In the genomic region with DNA sequence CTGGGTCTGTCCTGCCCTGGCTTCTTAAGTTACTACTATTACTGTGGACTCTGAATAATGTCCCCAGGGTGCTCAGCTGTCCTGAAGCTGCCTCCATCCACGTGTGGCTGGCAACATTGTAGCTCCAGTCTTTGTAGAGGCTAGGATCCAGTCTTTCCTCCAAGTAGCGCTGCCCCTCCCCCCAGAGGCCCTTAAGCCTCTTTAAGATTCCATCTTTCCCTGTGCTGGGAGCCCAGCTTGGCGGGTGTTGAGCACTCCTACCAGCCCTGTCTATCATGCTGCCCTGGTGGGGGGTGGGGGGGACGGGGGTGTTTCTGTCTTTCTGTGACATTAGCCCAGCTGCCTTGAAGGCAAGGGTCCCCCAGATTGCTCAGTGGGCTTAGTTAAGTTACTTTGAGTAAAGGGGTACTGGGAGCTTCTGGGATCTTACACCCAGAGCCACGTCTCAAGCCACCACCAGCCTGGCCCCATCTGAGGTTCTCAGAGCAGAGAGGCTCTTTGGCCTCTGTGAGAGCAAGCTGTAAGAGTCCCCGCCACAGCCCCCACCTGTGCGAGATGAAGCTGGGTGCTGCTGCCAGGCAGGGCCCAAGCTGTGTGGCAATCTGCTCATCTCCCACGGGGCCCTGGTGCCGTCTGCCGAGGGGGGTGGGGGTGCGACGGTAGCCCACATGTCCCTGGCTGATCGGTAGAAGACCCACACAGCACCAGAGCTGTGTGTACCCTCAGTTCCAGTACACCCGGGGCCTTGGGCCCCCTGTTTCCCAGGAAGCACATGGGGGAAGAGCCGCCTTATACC, we compare ENCODE assay signal across 8 mouse cellular contexts. TPM values are rescaled to one million over a fixed set of nuclear protein-coding genes. Genes with fewer than 3 reads are reported as not detected.
DNase-seq lines count a peak whose midpoint lies in the region; ATAC-seq and TF ChIP-seq lines count a peak whose summit lies in the region.

No protein-coding gene starts in this region.

- peak overlapping the region; percentile 72; the same call in 1 of the 2 replicates for H3K9ac ChIP-seq in heart, embryonic 14.5 days (ENCODE audit: low read length)
- peak overlapping the region; percentile 35 for H3K9ac ChIP-seq in forebrain, embryonic 11.5 days (ENCODE audit: low read length)

- TF ChIP-seq CTCF in left cerebral cortex, adult 2 months (IDR thresholded peaks at IDR 0.05) = no peak
- 0 out of 2 replicates have a peak, but pooled peaks have one; percentile 1 for TF ChIP-seq CTCF in testis, adult 2 months (IDR thresholded peaks at IDR 0.05; ENCODE audit: control insufficient read depth, insufficient read depth, insufficient replicate concordance, low read depth, low read length)

- 55% methylated on average over 15 of the region's 15 CpGs for WGBS in heart, embryonic 14.5 days
- 49% methylated on average over 15 of the region's 15 CpGs for WGBS in forebrain, embryonic 11.5 days

- H3K36me3 ChIP-seq in heart, embryonic 14.5 days (ENCODE audit: control insufficient read depth, insufficient read depth, low read length) = peaks cover 37% of the 10 kb centered on the region
- H3K36me3 ChIP-seq in forebrain, embryonic 11.5 days (ENCODE audit: control insufficient read depth, insufficient read depth, low read length) = no peaks in the 10 kb centered on the region; the same call in 1 of the 2 replicates
- H3K36me3 ChIP-seq in testis, adult 2 months (ENCODE audit: control insufficient read depth, insufficient read depth, low read length) = no peaks in the 10 kb centered on the region

- peak overlapping the region; percentile 96 to 98 for H3K27ac ChIP-seq in heart, embryonic 14.5 days (replicated peaks in 1 of 2; ENCODE audit: control insufficient read depth in 1 of 2, insufficient read depth in 1 of 2, low read depth in 2 of 2, low read length in 2 of 2)
- H3K27ac ChIP-seq in forebrain, embryonic 11.5 days (ENCODE audit: low read depth, low read length) = peak overlapping the region; percentile 50; the same call in 1 of the 2 replicates
- H3K27ac ChIP-seq in left cerebral cortex, adult 2 months = no peak overlapping the region; the same call in 1 of the 2 replicates
- H3K27ac ChIP-seq in testis, adult 2 months (ENCODE audit: control insufficient read depth, insufficient read depth, low read depth, low read length) = no peak overlapping the region

- H3K27me3 ChIP-seq in heart, embryonic 14.5 days (ENCODE audit: control insufficient read depth, insufficient read depth, low read length) = no peaks in the 10 kb centered on the region
- H3K27me3 ChIP-seq in forebrain, embryonic 11.5 days (ENCODE audit: control insufficient read depth, insufficient read depth, low read length) = no peaks in the 10 kb centered on the region
- H3K27me3 ChIP-seq in testis, adult 2 months (ENCODE audit: control insufficient read depth, insufficient read depth, low read length) = no peaks in the 10 kb centered on the region

- no peaks in the 10 kb centered on the region for H3K9me3 ChIP-seq in heart, embryonic 14.5 days (ENCODE audit: control insufficient read depth, low read length)
- H3K9me3 ChIP-seq in forebrain, embryonic 11.5 days (ENCODE audit: control insufficient read depth, low read length) = no peaks in the 10 kb centered on the region

- no peak for TF ChIP-seq POLR2A in testis, adult 2 months (IDR thresholded peaks at IDR 0.05; ENCODE audit: control insufficient read depth, low read depth, low read length)

- no peak overlapping the region for H3K4me3 ChIP-seq in heart, embryonic 14.5 days (ENCODE audit: control insufficient read depth in 1 of 2, insufficient read depth in 1 of 2, low read depth in 1 of 2, low read length in 2 of 2)
- H3K4me3 ChIP-seq in forebrain, embryonic 11.5 days (ENCODE audit: low read depth, low read length) = no peak overlapping the region
- no peak overlapping the region for H3K4me3 ChIP-seq in left cerebral cortex, adult 2 months
- H3K4me3 ChIP-seq in testis, adult 2 months (ENCODE audit: control insufficient read depth, low read depth, low read length) = no peak overlapping the region

- peak overlapping the region; percentile 61; the same call in 1 of the 2 replicates for H3K4me2 ChIP-seq in heart, embryonic 14.5 days (ENCODE audit: low read length)
- H3K4me2 ChIP-seq in forebrain, embryonic 11.5 days (ENCODE audit: low read depth, low read length, severe bottlenecking) = 0 out of 2 replicates have a peak overlapping the region, but pooled peaks have one; percentile 15

- peaks cover 75 to 97% of the 10 kb centered on the region in 2 experiments for H3K4me1 ChIP-seq in heart, embryonic 14.5 days (ENCODE audit: control insufficient read depth in 2 of 2, insufficient read depth in 2 of 2, low read length in 2 of 2)
- peaks cover 71% of the 10 kb centered on the region for H3K4me1 ChIP-seq in forebrain, embryonic 11.5 days (replicated peaks; ENCODE audit: control insufficient read depth, insufficient read depth, low read length)
- peaks cover 19% of the 10 kb centered on the region for H3K4me1 ChIP-seq in testis, adult 2 months (ENCODE audit: control insufficient read depth, insufficient read depth, low read length)

- ATAC-seq in heart, embryonic 14.5 days (ENCODE audit: insufficient number of reproducible peaks, insufficient read depth, low FRiP score, low read depth) = no peak
- no peak for ATAC-seq in forebrain, embryonic 11.5 days (replicated peaks; ENCODE audit: low FRiP score)

- no peak for DNase-seq in heart, postnatal 10 days
- peak; percentile 47 for DNase-seq in ZHBTc4 (ENCODE audit: low read depth, low spot score)
- DNase-seq in forebrain, embryonic 11.5 days (ENCODE audit: low spot score) = no peak
- peak; percentile 68 to 75 for DNase-seq in left cerebral cortex, adult 2 months (ENCODE audit: extremely low spot score in 1 of 2, low spot score in 2 of 2)
- DNase-seq in spleen, postnatal 14 days (ENCODE audit: low spot score in 2 of 2) = no peak
- DNase-seq in ovary, adult 18-20 months (ENCODE audit: low spot score) = no peak

- intact Hi-C loops in heart, postnatal 10 days (cut with DNase I) = no loop called here
- intact Hi-C loops in left cerebral cortex, adult 2 months (cut with DNase I) = no loop called here

RNA-seq across cellular contexts. Expression of gene Gins2, which starts 31.7 kb away (rescaled TPM):
- 51.1 and 60.6 TPM in 2 replicates for polyA plus RNA-seq in heart, embryonic 14.5 days (2014; fragmentation: Nextera tagmentation; extraction: Ambion mirVana)
- 10 to 100 TPM; 14.6 to 15.2 TPM for total RNA-seq in heart, postnatal 10 days (2021)
- polyA plus RNA-seq in forebrain, embryonic 11.5 days (2014; fragmentation: Nextera tagmentation; extraction: Ambion mirVana) = 105 and 115 TPM in 2 replicates
- total RNA-seq in left cerebral cortex, adult 2 months (2021) = 1 to 10 TPM; 1.0 to 2.9 TPM
- polyA plus RNA-seq in testis, adult 2 months (2012; rRNA removed) = 26.9 and 32.1 TPM in 2 replicates

Comparison
In these comparisons a context has a peak if more than half of its experiments do, and no peak if none do; other contexts are left out.
1. H3K27ac ChIP-seq: peak in heart, embryonic 14.5 days (2 of 2) and forebrain, embryonic 11.5 days (single experiment); none in left cerebral cortex, adult 2 months (single experiment) and testis, adult 2 months (single experiment).
2. DNase-seq: peak in ZHBTc4 (single experiment) and left cerebral cortex, adult 2 months (2 of 2); none in heart, postnatal 10 days (0 of 2), forebrain, embryonic 11.5 days (single experiment), spleen, postnatal 14 days (0 of 2) and ovary, adult 18-20 months (single experiment).